Mouse (Mus musculus) brain, embryonic 14.5 days (tissue): ENCODE results near the gene Cd160. TPM values are rescaled to one million over a fixed set of nuclear protein-coding genes. Genes with fewer than 3 reads are reported as not detected.

Source experiments
- DNase-seq: peaks from one replicate; pipeline ENCODE4 v3.0.0-alpha.2; 2011; ENCODE audit warnings: low read depth
- CTCF ChIP-seq: fragments of 200-500 bp; IDR thresholded peaks from 2 replicates; pipeline ENCODE4 v1.5.1; 2012; ENCODE audit warnings: inconsistent platforms, mild to moderate bottlenecking, moderate library complexity, borderline replicate concordance; ENCODE audit not compliant: insufficient read depth, insufficient read length; ENCODE audit errors: extremely low read depth
- POLR2A ChIP-seq: fragments of 200-500 bp; IDR thresholded peaks from 2 replicates; pipeline ENCODE4 v1.6.1; 2012; ENCODE audit warnings: mild to moderate bottlenecking, inconsistent platforms, borderline replicate concordance; ENCODE audit not compliant: poor library complexity, insufficient read depth, insufficient read length, severe bottlenecking; ENCODE audit errors: extremely low read depth
- polyA plus RNA-seq: library from polyadenylated mRNA; depleted of rRNA; stranded (reverse); fragments of >200 nt; gene quantifications from 2 replicates; pipeline ENCODE4 v1.2.3, GENCODE M21; 2012

Gene Cd160
- polyA plus RNA-seq, 1 experiment = not detected

DNA sequence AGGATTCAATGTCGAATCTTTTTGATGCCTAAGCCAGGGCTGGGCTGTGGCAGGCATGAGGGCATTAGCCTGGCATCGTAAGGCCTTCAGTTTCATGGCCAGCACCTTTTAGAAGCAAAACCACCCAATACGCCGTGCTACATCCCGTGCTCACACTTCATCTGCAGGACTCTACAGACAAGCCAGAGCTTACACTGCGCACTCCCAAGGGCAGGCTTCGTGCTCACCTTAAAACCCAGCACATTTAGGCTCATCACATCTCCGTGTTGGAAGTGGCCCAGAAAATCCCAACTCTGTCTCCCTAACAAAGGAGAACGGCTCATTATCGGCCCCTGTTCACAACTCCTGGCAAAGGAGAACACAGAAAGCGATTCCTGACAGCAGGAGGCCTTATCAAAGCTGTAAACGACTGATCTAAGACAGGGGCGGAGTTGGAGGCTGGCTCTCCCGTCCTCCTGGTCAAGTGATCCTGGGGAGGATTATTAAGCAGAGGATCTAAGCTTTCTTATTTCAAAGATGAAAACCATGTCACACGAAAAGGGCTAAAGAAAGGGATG lies 765 bp downstream of the Cd160 start:
- TF ChIP-seq CTCF (no peak), POLR2A (no peak)
- peak; percentile 82 for DNase-seq

DNA sequence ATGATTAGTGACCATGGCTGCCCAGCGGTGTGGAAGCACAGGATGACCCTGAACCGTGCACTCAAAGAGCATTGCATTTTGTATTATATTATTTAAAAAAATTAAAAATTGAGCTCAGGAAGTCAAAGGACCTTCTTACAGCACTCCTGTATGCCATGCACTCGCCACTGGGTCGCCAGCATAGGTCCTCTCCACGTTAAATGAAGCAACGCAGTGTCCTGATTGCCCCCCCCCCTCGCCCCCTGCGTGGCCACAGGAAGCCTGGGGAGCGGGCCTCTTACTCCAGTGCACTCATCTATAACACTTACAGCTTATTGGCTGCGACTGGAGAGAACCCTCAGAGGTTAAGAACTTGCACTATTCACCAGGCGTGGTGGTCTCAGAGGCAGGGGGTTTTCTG lies 3.9 kb downstream of the Cd160 start:
- no peak for DNase-seq
- no peak for TF ChIP-seq CTCF
- no peak for TF ChIP-seq POLR2A

- DNase-seq = no peak
These were observed 4.5 kb downstream of the Cd160 start for GRCm38 (mm10) chr3:96824614-96825013.

DNA sequence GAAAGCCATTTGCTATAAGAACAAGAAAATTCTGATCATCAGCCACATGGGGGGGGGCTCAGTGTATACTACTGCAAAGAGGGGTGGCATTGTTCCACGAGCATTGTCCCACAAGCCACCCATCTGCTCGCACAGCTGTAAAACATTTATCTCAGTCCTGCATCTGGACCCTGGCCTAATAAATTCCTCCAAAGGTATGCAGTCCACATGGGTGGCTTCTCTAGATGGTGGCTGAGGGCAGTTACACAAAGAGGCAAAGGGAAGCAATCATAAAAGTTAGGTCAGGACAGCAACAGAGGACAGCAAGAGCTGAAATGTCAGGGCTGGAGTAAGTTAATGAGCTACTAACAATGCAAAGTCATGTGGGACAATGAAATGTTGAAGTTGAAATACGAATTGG lies 5.5 kb downstream of the Cd160 start:
- no peak for DNase-seq
- TF ChIP-seq CTCF = no peak
- TF ChIP-seq POLR2A = no peak

More at GRCm38 (mm10) chr3:96824614-96825013, 4.5 kb downstream of the Cd160 start:
- TF ChIP-seq CTCF (no peak), POLR2A (no peak)

DNA sequence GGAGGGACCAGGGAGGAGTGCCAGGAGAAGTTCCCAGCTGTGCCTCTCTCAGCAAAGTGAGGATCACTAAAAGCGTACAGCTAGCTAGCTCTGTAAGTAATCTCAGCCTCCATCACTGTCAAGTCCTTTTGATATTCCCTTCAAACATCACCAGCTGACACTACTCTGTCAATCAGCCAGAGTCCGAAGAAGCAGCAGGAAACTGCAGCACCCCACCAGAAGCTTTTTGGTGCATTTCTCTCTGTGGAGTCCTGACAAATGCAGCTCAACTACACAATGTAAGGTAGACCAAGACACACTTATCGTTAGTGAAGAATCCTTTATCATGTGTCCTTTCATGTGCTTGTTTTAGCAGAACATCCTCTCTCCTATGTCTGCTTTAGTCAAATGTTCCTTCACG lies 7.6 kb downstream of the Cd160 start:
- DNase-seq = no peak
- TF ChIP-seq POLR2A (no peak), CTCF (no peak)

GRCm38 (mm10) chr3:96820116-96820915 lies 8.8 kb downstream of the Cd160 start:
- TF ChIP-seq POLR2A (no peak), CTCF (no peak)
- no peak for DNase-seq

- TF ChIP-seq POLR2A = no peak
- no peak for TF ChIP-seq CTCF
- DNase-seq = no peak
These were observed 14.8 kb downstream of the Cd160 start for GRCm38 (mm10) chr3:96814342-96814741.

GRCm38 (mm10) chr3:96813591-96814244 lies 15.4 kb downstream of the Cd160 start:
- TF ChIP-seq CTCF (no peak), POLR2A (no peak)
- no peak for DNase-seq

GRCm38 (mm10) chr3:96813106-96813505 lies 16.0 kb downstream of the Cd160 start:
- no peak for TF ChIP-seq POLR2A
- peak; percentile 35; the same call in 1 of the 2 replicates for TF ChIP-seq CTCF
- DNase-seq = peak; percentile 54

DNA sequence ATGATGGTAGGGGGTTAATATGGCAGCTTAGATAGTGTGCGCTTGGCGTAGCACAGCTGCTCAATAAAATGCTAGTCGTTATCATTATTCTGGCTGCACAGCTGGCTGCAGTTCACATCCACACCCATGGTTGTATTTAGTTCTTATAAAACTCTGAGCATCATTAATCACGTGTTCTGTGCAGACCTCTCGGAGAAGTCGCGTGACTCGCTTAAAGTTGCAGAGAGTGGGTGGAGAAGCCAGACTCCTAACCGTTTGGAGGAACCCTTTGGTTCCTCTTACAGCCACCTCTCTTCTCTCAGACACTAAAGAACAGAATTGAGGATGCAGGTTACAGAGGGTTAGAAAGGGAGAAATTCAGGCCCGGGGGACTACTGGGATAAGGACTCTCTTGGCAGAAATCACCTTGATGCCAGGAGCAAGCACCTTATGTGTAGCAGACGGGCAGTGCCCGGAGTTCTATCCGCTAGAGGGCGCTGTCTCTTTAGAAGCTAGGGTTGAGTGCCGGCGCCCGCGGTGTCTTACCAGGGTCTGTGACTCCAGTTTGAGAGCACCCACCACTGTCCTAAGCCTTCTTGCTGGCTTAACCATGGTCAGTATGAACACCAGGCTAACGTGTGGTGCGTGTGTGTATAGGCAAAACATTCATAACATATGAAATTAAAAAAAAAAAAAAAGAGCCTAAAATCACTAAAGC lies 16.6 kb downstream of the Cd160 start:
- TF ChIP-seq POLR2A = no peak
- peak; percentile 71 for TF ChIP-seq CTCF
- peak; percentile 77 for DNase-seq

DNA sequence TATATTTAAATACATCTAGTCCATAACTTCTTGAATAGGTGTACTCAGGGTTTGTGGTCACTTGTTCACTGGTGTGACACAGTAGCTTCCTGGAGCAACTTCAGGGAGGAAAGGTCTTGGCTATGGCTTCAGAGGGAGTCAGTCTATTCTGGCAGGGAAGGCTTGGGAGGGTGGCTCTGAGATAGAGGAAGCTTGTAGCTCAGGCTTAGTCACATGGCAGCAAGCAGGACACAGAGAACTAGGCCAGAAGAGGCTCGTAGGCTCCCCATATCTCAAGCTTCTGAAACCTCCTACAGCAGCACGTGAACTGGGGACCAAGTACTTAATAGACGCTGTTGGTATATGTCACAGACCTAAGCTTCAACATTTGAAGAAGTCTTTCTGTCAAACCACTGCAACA lies 17.9 kb downstream of the Cd160 start:
- no peak for DNase-seq
- no peak for TF ChIP-seq POLR2A
- TF ChIP-seq CTCF = no peak

DNA sequence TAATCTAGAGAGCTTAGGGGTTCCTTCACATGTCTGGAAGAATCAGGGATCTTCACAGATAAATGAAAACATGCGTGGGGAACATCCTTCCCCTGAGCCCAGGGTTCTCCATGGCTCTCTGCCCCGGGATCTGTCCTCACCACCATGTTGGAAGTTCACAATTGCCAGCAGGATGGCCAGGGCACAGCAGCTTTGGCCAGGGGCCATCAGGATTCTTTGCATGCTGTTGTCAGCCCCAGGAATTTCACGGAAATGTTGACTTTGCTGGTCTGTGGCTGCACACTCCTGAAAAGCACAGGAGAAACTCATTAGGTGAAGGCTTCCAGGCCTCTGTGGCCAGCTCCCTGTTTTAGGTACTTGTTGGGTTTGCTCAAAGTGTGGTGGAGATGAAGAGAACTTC lies 20.5 kb downstream of the Cd160 start:
- TF ChIP-seq POLR2A (no peak), CTCF (no peak)

DNA sequence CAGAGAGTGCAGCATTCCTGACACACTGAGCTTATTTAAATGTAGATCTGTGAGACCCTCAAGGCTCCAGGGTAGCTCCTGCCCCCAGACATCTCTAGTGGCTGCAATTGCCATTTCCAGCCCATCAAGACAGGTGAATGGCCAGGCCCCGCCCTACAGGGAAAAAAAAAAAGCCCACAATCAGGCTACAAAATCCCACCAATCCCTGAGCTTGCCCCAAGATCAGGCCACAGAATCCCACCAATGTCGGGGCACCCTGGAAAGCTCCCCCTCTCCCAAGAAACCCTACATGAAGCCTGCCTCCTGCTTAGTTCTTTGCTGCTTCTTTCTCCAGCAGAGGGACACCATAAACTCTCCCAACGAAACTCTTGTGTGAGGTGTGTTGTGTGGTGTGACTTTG lies 21.0 kb downstream of the Cd160 start:
- TF ChIP-seq POLR2A = no peak
- TF ChIP-seq CTCF = no peak
- peak; percentile 46 for DNase-seq

More for the DNA sequence above, 20.5 kb downstream of the Cd160 start:
- no peak for DNase-seq
